Mouse (Mus musculus): ENCODE data around the gene Dnajb11. TPM values are rescaled to one million over a fixed set of nuclear protein-coding genes. Genes with fewer than 3 reads are reported as not detected.

The Dnajb11 gene
- polyA plus RNA-seq, 2 experiments from 2014 or later, result 45.0 to 54.4 TPM

Other genes starting within 250 kb of the Dnajb11 start
- gene Dgkg, start 200.6 kb upstream of the Dnajb11 start, polyA plus RNA-seq (2017; shearing (Covaris generic)), result 1 to 10 TPM in 1 of 2 experiments, under 1 TPM in 1; 0.80 to 2.1 TPM
- not detected for gene Crygs, start 46.3 kb upstream of the Dnajb11 start, polyA plus RNA-seq (2017; shearing (Covaris generic))
- gene Tbccd1, start 176 bp upstream of the Dnajb11 start, polyA plus RNA-seq (2017; shearing (Covaris generic)), result 10 to 100 TPM; 18.1 to 34.5 TPM
- gene Ahsg, start 33.4 kb downstream of the Dnajb11 start, polyA plus RNA-seq (2017; shearing (Covaris generic)), result not detected
- gene Fetub, start 60.5 kb downstream of the Dnajb11 start, polyA plus RNA-seq (2017; shearing (Covaris generic)), result not detected
- not detected for gene Hrg, start 93.2 kb downstream of the Dnajb11 start, polyA plus RNA-seq (2017; shearing (Covaris generic))
- not detected for gene Kng2, start 171.6 kb downstream of the Dnajb11 start, polyA plus RNA-seq (2017; shearing (Covaris generic))
- gene Kng1, start 200.0 kb downstream of the Dnajb11 start, polyA plus RNA-seq (2017; shearing (Covaris generic)), result not detected
- gene Eif4a2, start 249.6 kb downstream of the Dnajb11 start, polyA plus RNA-seq (2017; shearing (Covaris generic)), result 100 to 1,000 TPM; 558 to 662 TPM

All from CD4-positive, CD25-positive, alpha-beta regulatory T cell, adult 4 months (primary cell).